Mouse (Mus musculus) liver, embryonic 14.5 days (tissue): ENCODE results near the gene Moap1.

ENCODE experiments used
- CTCF ChIP-seq: IDR thresholded peaks from 2 replicates; pipeline ENCODE4 v1.5.1; 2016; ENCODE audit warnings: antibody characterized with exemption, low read depth, control low read depth
- EP300 ChIP-seq: IDR thresholded peaks from 2 replicates; pipeline ENCODE4 v1.6.1; 2016; ENCODE audit warnings: antibody characterized with exemption, low read depth

DNA sequence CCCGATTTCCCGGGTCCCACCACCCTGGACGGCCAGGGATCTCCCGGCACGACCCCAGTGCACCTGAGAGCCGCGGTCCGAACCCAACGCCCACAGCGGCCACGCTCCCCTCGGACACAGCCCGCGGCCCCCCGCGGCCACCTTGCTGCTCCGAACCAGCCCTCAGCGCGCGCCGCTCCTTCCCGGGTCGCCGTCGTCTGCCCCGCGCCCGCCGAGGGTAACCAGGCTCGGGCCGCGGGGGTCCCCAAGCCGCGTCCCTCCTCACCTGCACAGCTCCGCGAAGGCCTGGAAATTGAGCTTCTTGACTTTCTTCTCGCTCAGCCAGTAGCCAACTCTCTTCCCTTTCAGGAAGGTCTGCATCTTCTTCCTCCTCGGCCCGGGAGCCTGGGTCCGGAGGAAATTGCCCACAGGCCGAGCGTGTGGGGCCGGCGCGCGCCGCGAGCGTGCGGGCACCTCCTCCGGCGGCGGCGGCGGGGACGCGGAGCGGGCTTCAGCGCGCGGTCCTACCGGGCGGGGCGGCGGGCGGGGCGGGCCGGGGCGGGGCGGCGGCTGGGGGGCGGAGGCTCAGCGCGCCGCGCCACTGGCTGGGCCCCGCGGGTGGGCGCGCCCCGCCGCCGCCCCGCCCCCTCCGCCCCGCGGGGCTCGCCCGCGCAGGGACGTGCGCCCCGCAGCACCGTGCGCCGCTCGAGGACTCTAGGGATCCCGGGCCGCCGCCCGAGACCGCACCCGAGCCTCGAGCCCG is 38.8 kb downstream of the Moap1 start, which contains the start of gene Itpk1:
- TF ChIP-seq CTCF (no peak), EP300 (no peak)
